Mouse (Mus musculus) retina, adult 2 months (tissue): Measurements from ENCODE around the gene Cntnap1.

Experiments used
- DNase-seq: peaks from one replicate; pipeline ENCODE4 v3.0.0-alpha.2; 2012; ENCODE audit warnings: low read depth, low spot score

The Cntnap1 gene

DNA sequence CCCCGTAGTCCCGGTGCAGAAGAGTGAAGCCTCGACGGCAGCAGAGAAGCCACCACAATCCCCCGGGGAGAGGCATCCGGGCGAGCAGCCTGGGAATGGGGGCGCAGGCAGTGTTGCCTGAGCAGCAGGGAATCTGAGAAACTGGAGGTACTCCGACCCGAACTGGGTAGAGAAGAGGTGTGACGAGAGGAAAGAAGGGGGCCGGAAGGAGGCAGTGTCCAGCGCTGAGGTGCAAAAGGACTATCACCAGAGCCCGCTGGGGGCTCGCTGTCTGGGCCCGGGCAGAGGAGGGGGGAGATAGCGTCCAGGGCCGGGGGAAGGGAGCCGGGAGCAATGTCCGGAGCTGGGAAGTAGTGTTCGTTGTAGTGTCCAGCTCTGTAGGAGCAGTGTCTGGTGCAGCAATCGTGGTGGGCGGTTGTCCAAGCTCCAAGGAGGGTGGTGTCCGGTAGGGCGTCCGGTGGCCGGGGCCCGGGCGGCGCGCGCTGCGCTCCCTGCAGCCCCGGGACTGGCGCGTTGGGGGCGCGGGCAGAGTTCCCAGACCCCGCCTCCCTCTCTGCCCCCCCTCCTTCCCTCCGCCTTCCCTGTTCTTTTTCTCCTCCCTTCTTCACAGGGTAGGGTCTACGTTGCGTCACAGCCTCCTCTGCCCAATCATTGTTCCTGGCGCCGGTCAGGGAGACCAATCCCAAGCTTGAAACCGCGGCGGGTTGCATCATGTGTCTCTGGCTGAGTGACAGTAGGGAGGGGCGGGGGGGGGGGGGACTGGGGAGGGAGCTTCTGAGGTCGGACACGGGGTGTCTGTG, 688 bp downstream of the Cntnap1 start, which contains the start of gene Plekhh3:
Gene Plekhh3, minus strand, starts transcription at position 541 of the 800 bp plus-strand sequence.
- DNase-seq, result peak; percentile 95

DNA sequence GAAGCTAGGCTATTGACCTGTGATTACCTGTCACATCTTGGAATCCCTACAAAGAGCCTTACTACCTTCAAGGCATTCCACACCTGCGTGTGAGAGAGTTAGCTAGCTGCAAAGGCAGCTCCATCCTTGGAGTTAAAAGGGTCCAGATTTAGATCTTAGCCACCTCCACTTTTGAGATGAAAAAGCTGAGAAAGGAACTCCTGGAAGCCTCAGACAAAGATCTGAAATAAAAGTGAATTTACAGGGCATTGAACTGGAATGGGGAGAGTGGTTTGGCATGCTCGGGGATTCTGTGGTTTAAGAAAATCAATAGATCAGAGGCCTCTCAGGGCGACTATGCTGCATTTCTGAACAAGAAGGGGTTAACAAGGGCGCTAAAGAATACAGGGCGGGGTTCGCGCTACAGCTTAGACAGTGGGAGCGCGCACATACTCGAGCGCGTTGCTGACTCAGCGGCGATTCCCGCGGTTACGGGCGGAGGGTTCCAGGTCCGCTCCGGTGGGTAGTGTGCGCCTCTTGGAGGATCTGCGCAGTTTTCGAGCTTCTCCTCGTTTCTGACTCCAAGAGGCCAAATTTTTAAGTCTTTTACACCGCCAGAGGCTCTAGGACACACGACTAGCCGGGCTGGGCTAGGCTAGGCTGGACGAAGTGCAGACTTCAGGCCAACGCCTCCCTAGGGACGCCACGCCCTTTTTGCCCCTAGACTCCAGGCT, 1.6 kb downstream of the Cntnap1 start:
- DNase-seq, result no peak

DNA sequence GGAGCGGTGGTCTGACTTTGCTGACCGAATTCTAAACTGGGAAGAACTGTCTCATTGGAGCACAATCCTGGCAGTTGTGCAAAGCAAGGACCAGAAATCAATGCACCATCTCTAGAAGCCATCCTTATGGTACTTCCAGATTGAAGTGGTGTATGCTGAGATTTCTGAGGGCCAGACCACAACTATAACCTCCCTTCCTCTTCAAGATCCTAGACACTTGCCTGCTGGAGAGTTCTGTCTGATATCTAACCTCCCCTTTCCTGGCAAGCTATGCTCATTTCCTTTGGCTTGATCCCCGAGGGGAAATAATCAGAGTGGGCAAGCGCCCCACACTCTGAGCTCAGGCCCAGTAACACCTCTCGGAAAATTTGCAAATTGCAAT, 2.1 kb downstream of the Cntnap1 start:
- no peak for DNase-seq

DNA sequence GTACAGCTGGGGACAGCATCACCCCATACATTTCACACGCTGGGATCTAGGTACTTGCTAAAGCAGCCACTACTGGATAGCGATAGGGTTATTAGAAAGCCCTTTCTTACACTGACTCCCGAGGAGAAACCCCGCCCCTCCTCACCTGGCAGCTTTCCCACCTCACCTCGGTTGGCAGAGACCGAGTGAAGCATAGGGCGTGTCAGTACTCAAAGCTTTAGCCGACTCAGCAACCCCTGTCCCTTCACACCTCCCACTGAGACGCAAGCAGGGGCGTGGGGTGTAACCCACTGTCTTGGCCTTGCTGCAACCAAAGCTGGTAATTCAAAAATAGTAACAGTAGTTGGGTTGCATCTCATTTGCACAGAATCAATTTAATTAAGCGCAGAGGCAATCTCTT, 2.8 kb downstream of the Cntnap1 start:
- no peak for DNase-seq

DNA sequence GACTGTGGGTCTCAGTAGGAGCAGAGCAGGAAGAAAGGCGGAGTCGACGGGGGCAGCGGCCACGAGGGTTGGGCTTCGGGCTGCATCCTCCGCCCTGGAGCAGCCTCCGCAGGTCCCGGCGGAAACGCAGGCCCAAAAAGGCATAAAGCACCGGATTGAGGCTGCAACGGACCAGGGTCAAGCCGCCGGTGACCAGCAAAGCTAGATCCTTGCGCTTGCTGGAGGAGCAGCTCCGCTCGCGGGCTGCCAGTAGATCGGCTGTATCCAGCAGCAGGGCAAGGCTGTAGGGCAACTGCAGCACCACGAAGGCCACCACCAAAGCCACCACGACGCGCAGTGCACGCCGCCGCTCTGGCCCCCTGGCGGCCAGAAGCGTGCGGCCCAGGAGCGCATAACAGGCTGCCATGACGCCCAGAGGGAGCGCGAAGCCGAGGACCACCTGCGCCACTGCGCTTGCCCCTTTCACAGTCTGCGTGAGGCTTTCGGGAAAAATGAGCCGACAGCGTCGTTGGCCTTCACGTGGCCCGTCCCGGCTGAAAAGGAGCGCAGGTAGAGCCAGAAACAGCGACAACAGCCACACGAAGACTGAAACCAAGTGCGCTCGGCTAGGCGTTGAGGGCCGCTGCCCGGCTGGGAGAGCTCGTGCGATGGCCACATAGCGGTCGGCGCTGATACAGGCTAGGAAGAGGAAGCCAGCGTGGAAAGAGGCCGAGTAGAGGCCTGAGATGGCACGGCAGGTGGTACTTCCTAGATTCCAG, 3.5 kb downstream of the Cntnap1 start:
- DNase-seq, result no peak

DNA sequence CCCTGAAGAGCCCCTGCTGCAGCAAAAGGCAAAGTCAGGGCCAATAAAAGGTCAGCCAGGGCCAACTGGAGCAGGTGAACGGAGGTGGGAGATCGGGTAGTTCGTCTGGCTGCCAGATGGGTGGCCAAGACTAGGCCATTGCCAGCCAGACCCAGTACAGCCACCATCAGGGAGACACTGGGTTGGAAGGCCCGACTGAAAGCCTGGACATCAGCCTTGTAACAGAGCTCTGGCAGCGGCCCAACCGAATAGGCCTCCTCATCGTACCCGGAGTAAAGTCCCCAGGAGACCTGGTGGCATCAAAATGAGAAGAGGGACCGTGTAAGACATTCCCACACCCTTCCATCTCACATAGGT, 4.0 kb downstream of the Cntnap1 start:
- no peak for DNase-seq

DNA sequence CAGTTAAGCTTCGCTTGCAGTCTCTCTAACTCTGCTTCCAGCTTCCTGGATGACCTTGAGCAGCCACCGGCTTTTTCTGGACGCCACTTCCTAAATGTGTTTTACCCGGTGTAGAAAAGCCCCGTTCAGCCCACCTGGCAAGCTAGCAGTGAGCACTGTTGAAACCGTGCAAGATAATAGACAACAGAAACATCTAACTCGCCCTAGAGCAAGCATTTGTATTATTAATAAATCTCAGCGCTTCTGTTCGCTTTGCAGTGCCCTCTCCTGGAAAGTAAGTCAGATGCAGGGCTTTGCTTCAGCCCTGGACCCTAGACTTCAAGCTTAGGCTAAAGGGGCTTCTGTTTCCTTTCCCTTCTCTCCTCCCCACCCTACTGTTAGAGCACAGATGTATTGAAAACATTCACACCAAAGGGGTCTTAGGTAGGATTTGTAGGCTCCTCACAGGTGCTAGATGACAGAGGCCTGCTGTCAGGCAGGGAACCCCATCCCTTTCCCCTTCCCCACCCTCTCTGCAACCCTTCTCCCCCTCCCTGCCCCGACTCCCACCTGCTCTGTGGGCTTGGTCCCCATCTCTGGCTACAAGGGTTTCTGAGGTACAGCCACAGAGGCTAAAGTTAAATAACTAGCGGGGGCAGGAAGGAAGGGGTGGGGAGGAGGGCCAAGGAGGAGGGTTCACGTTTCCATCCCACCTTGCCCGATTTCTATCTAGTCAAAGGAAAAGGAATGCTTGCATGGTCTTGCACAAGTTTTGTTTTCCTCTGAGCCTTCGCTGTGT, 4.7 kb downstream of the Cntnap1 start, which contains the start of gene Ccr10:
Gene Ccr10, minus strand, starts transcription at position 593 of the 778 bp plus-strand sequence.
- no peak for DNase-seq

DNA sequence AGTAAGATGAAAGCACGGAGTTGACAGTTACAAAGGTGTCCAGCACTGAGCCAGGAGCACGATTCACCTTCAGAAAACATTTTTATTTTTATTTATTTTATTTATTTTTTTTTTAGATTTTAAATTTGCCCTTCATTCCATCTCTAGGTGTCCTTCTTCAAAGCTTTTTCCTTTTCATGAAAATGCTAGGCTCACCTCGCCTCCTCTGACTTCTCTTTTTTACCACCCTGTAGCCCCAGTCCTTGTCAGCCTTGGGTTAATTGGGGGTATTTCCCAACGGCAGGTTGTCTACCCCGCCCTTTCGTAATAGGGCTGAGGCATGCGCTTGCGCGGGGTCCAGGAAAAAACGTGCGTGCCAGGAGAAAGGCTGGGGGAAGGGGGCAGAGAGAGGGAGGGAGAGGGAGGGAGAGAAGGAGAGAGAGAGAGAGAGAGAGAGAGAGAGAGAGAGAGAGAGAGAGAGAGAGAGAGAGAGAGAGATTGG, 5.4 kb downstream of the Cntnap1 start:
- no peak for DNase-seq

DNA sequence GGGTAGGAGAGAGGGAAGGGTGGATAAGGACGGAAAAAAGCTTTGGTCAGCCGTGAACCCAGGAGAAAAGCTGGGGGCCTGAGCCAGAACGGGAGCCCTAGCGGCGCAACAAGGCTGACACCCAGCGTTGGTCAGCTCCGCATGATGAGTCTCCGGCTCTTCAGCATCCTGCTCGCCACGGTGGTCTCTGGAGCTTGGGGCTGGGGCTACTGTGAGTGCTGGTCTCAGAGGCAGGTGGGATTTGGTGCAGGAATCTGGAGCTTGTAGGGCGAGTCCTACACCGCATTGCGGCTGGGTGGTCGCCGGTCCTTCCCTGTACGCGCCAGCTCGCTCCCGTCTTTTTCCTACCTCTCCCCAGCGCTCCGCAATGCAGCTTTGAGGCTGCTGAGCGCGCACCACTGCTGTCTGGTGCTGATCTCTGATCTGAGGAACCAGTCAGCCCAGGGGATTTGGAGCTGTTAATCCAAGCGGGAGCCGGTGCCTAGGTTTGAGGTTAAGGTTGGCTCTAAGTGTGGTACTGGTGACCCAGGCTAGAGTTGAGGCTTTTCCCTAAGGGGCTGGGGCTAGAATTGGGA, 5.9 kb downstream of the Cntnap1 start:
- no peak for DNase-seq

DNA sequence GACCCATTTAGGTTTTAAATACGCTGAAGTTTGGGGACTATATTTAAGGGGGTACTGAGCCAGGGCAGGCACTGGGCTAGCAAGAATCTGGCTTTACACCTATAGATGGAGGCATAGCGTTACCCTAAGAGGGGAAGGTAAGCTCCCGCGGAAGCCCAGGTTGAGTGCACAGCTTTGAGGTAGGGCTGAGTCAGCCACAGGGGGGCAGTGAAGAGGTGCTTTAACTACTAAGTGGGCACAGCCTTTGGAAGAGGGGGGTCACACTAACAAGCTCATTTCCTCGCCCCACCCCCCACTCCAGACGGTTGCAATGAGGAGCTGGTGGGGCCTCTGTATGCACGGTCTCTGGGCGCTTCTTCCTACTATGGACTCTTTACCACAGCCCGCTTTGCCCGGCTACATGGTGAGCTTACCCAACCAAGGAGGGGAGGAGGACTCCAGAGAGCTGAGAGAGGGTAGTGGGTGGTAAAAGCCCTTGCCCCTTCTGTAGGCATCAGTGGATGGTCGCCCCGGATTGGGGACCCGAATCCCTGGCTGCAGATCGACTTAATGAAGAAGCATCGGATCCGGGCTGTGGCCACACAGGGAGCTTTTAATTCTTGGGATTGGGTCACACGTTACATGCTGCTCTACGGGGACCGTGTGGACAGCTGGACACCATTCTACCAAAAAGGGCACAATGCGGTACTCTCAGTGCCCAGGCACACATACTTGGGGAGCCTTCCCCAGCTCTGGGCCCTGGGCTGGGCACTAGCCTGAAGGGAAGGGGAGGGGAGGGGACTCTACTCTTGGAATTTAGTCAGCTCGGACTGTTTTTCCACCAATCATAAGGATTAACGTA, 6.8 kb downstream of the Cntnap1 start:
- DNase-seq, result no peak

DNA sequence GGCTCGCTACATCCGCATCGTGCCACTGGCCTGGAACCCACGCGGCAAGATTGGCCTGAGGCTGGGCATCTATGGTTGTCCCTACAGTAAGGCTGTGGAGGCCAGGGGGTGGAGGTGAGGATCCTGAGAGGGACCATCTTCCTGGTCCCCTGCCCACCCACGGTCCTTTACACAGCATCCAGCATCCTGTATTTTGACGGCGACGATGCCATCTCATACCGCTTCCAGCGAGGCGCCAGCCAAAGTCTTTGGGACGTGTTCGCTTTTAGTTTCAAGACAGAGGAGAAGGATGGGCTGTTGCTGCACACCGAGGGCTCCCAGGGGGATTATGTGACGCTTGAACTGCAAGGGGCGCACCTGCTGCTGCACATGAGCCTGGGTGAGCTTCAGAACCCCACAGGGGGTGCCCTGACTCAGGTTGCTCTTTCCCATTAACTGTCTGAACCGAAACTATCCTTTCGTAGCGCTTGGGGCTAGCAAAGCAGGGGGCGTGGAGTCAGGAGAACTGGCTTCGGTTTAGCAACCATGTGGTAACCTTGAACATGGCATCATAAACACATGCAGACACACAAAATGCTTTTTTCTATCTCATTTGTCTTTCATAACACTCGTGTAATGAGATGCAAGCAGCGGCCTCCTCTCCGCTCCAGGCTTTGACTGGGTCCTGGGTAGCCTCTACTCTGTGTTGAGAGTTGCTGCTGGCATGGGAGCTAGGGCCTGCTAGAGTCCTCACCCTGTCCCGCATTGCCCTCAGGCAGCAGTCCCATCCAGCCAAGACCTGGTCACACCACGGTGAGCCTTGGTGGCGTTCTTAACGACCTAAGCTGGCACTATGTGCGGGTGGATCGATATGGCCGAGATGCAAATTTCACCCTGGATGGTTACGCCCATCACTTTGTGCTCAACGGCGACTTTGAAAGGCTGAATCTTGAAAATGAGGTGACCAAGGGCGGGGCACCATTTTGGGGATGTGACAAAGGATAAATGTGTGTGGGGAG, 8.0 kb downstream of the Cntnap1 start:
- DNase-seq, result no peak

DNA sequence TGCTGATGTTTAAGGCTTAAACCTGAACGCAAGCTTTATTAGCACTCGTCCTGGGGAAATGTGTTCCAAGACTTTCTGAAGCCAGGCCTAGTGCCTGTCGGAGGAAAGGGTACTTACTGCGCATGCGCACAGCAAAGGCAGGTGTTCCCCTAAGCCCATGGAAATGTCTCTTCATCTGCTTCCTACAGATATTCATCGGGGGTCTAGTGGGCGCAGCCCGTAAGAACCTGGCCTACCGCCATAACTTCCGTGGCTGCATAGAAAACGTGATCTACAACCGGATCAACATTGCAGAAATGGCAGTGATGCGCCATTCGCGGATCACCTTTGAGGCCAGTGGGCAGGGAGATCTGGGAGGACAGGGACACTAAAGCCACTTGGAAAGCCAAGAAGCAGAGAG, 9.0 kb downstream of the Cntnap1 start:
- no peak for DNase-seq

DNA sequence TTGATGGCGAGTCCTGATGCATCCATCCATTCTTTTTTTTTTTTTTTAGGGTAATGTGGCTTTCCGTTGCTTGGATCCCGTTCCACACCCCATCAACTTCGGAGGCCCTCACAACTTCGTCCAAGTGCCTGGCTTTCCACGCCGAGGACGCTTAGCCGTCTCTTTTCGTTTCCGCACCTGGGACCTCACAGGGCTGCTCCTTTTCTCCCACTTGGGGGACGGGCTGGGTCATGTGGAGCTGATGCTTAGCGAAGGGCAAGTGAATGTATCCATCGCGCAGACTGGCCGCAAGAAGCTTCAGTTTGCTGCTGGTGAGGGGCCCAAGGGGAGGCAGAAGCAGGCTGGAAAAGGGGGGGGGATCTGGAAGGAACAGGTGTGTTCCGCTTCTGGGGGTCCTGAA, 9.9 kb downstream of the Cntnap1 start:
- DNase-seq, result no peak

DNA sequence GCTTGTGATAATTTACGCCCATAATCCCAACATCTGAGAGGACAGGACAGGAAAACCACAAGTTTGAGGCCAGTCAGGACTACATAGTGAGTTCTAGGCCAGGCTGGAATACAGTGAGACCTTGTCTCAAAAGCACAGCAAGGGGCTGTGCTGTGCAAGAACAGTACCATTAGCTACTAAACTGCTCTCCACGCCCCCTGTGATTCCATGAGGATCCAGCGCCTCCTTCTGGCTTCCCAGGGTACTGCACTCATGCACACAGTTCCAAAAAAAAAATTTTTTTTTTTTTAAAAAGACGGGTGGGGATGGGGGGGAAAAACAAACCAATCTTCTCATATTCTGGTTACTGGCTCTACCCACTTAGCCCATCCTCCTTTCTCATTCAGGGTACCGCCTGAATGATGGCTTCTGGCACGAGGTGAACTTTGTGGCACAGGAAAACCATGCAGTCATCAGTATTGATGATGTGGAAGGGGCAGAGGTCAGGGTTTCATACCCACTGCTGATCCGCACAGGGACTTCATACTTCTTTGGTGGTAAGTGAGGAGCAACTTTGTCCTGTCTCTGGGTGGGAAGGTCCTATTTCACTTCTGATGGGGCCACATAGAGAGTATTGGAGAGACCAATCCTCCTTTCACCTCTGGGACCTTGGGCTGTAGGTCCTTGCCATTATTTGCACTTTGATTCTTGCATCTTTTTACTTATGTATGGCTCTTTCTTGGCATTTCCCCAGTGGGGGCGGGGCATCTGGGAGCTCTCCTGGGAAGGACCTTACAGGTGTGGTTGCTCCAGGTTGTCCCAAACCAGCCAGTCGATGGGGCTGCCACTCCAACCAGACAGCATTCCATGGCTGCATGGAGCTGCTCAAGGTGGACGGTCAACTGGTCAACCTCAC, 10.8 kb downstream of the Cntnap1 start:
- DNase-seq, result no peak

DNA sequence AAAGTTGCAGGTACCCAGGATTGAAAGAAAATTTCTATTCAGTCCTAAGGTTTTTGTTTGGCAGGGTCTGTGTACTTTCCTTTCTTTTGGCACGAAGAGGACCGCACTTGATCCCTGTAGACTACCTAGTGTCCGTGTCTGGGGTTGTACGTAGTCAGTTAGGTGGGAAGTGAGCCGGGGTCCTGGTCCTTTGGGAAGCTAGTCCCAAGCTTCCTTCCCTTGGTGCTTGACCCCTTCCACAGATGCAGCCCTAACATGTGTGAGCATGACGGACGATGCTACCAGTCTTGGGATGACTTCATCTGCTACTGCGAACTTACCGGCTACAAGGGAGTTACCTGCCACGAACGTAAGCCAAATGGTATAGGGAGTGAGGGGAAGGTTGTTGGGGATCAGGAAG, 11.6 kb downstream of the Cntnap1 start:
- DNase-seq, result no peak

DNA sequence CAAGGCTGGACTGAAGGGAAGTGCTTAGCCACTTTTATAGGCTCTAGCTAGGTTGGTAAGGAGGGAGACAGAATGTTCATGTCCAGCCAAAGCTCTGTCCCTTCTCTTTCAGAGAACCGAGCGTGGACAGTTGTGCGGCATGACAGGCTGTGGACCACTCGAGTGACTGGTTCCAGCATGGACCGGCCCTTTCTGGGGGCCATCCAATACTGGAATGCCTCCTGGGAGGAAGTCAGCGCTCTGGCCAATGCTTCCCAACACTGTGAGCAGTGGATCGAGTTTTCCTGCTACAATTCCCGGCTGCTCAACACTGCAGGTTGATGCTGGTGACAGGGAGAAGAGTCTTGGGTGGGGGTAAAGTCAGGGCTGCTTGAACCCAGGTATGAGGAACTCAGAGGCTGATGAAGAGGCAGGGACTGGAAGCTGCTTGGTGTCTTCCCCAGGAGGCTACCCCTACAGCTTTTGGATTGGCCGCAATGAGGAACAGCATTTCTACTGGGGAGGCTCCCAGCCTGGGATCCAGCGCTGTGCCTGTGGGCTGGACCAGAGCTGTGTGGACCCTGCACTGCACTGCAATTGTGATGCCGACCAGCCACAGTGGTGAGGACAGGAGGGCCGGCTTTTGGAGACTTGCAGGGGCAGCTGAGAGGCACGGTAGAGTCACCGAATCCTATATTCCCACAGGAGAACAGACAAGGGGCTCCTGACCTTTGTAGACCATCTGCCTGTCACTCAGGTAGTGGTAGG, 12.6 kb downstream of the Cntnap1 start:
- DNase-seq, result no peak

DNA sequence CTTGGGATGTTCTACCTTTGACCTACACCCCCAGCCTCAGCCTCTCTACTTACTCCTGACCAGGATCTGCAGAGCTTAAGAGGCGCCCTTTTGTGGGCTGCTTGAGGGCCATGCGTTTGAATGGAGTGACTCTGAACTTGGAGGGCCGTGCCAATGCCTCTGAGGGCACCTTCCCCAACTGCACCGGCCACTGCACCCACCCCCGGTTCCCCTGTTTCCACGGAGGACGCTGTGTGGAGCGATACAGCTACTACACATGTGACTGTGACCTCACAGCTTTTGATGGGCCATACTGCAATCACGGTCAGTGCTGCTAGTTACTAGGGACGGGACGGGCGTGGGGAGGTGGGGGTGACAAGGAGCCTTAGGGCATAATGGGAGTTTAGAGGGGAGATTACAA, 14.7 kb downstream of the Cntnap1 start:
- no peak for DNase-seq
